Mouse (Mus musculus) embryonic facial prominence, embryonic 13.5 days (tissue): ENCODE data around the gene Fas. TPM values are rescaled to one million over a fixed set of nuclear protein-coding genes. Genes with fewer than 3 reads are reported as not detected.
A peak's percentile ranks its signal among the peaks of the same experiment; 100 is the strongest.

Experiments used
- ATAC-seq: fragments of 200-750 bp; cut with Nextera tagmentation; 2 replicates; pipeline ENCODE4 v1.8.0; 2017; ENCODE audit warnings: low read depth; ENCODE audit not compliant: insufficient number of reproducible peaks, insufficient read depth, low FRiP score, low TSS enrichment
- H3K27ac ChIP-seq: fragments of 300-500 bp; sonication (generic); 2 replicates; pipeline ENCODE4 v1.5.1; 2015; ENCODE audit warnings: moderate library complexity, mild to moderate bottlenecking, inconsistent platforms
- H3K27me3 ChIP-seq: fragments of 300-500 bp; sonication (generic); 2 replicates; pipeline ENCODE4 v1.6.1; 2015; ENCODE audit warnings: mild to moderate bottlenecking, inconsistent platforms
- H3K36me3 ChIP-seq: fragments of 300-500 bp; sonication (generic); 2 replicates; pipeline ENCODE4 v1.6.1; 2015; ENCODE audit warnings: mild to moderate bottlenecking, inconsistent platforms
- H3K4me1 ChIP-seq: fragments of 300-500 bp; sonication (generic); 2 replicates; pipeline ENCODE4 v1.6.1; 2015; ENCODE audit warnings: inconsistent platforms
- H3K4me2 ChIP-seq: fragments of 300-500 bp; sonication (generic); 2 replicates; pipeline ENCODE4 v1.6.1; 2015; ENCODE audit warnings: moderate library complexity, mild to moderate bottlenecking, inconsistent platforms
- H3K4me3 ChIP-seq: fragments of 300-500 bp; sonication (generic); 2 replicates; pipeline ENCODE4 v1.5.1; 2015; ENCODE audit warnings: mild to moderate bottlenecking, inconsistent platforms
- H3K9ac ChIP-seq: fragments of 300-500 bp; sonication (generic); 2 replicates; pipeline ENCODE4 v1.6.1; 2015; ENCODE audit warnings: mild to moderate bottlenecking, inconsistent platforms
- H3K9me3 ChIP-seq: fragments of 300-500 bp; sonication (generic); 2 replicates; pipeline ENCODE4 v1.6.1; 2016; ENCODE audit warnings: inconsistent platforms
- WGBS: fragments of 180-500 bp; shearing (Covaris S2); methylation state at CpG from one replicate; pipeline ENCODE4 v1.1.7; 2015; ENCODE audit warnings: mixed read lengths; 5-methylcytosine and 5-hydroxymethylcytosine counted together
- polyA plus RNA-seq: library from polyadenylated mRNA; unstranded; fragments of >200 nt; fragmentation: Nextera tagmentation; extraction: Ambion mirVana; gene quantifications from 2 replicates; pipeline ENCODE4 v1.2.1, GENCODE M21; 2015

Fas gene
- polyA plus RNA-seq, 1 experiment from 2014 or later: 6.2 TPM

GRCm38 (mm10) chr19:34287221-34287620, 3.2 kb upstream of the Fas start:
- Histone ChIP-seq H3K4me2 (no peak overlapping the region), H3K4me1 (peaks cover 13% of the 10 kb centered on the region), H3K36me3 (no peaks in the 10 kb centered on the region), H3K9ac (no peak overlapping the region), H3K4me3 (no peak overlapping the region), H3K27me3 (no peaks in the 10 kb centered on the region), H3K27ac (no peak overlapping the region), H3K9me3 (no peaks in the 10 kb centered on the region)
- no peak for ATAC-seq

- no peak overlapping the region for H3K4me2 ChIP-seq
- H3K4me3 ChIP-seq: no peak overlapping the region
- no peak overlapping the region for H3K9ac ChIP-seq
- no peaks in the 10 kb centered on the region for H3K9me3 ChIP-seq
- H3K27me3 ChIP-seq: peaks cover 6% of the 10 kb centered on the region; the same call in 1 of the 2 replicates
- H3K27ac ChIP-seq: no peak overlapping the region
- no peak for ATAC-seq
- H3K36me3 ChIP-seq: no peaks in the 10 kb centered on the region
- 75% methylated on average over 13 of the region's 13 CpGs for WGBS
- H3K4me1 ChIP-seq: peaks cover 13% of the 10 kb centered on the region
Observed at GRCm38 (mm10) chr19:34287656-34288415, 2.6 kb upstream of the Fas start.

GRCm38 (mm10) chr19:34288696-34289095, 1.8 kb upstream of the Fas start:
- Histone ChIP-seq H3K9ac (no peak overlapping the region), H3K4me1 (peaks cover 13% of the 10 kb centered on the region), H3K27ac (no peak overlapping the region), H3K4me3 (no peak overlapping the region), H3K27me3 (peaks cover 7% of the 10 kb centered on the region; the same call in 1 of the 2 replicates), H3K4me2 (no peak overlapping the region), H3K36me3 (no peaks in the 10 kb centered on the region), H3K9me3 (no peaks in the 10 kb centered on the region)
- WGBS: 97% methylated on average over 1 of the region's 1 CpGs
- no peak for ATAC-seq

- Histone ChIP-seq H3K36me3 (no peaks in the 10 kb centered on the region), H3K9me3 (no peaks in the 10 kb centered on the region), H3K4me1 (peaks cover 13% of the 10 kb centered on the region), H3K4me2 (peak overlapping the region; percentile 90), H3K9ac (peak overlapping the region; percentile 69), H3K27ac (no peak overlapping the region), H3K4me3 (peak overlapping the region; percentile 51), H3K27me3 (peaks cover 7% of the 10 kb centered on the region; the same call in 1 of the 2 replicates)
- WGBS: 8% methylated on average over 15 of the region's 15 CpGs
- no peak for ATAC-seq
Observed at GRCm38 (mm10) chr19:34290872-34291341, 441 bp downstream of the Fas start.

GRCm38 (mm10) chr19:34291379-34291778, 913 bp downstream of the Fas start:
- 47% methylated on average over 8 of the region's 8 CpGs for WGBS
- H3K9me3 ChIP-seq: no peaks in the 10 kb centered on the region
- H3K4me1 ChIP-seq: peaks cover 13% of the 10 kb centered on the region
- H3K4me2 ChIP-seq: peak overlapping the region; percentile 90
- no peaks in the 10 kb centered on the region for H3K36me3 ChIP-seq
- peak overlapping the region; percentile 69; the same call in 1 of the 2 replicates for H3K9ac ChIP-seq
- peak overlapping the region; percentile 51 for H3K4me3 ChIP-seq
- H3K27me3 ChIP-seq: peaks cover 7% of the 10 kb centered on the region; the same call in 1 of the 2 replicates
- no peak for ATAC-seq
- H3K27ac ChIP-seq: no peak overlapping the region

GRCm38 (mm10) chr19:34291956-34292355, 1.5 kb downstream of the Fas start:
- 80% methylated on average over 5 of the region's 5 CpGs for WGBS
- Histone ChIP-seq H3K9me3 (no peaks in the 10 kb centered on the region), H3K9ac (no peak overlapping the region), H3K36me3 (no peaks in the 10 kb centered on the region), H3K4me3 (no peak overlapping the region), H3K4me1 (peaks cover 13% of the 10 kb centered on the region), H3K27me3 (peaks cover 7% of the 10 kb centered on the region; the same call in 1 of the 2 replicates), H3K4me2 (no peak overlapping the region), H3K27ac (no peak overlapping the region)
- no peak for ATAC-seq

- Histone ChIP-seq H3K27ac (no peak overlapping the region), H3K4me2 (no peak overlapping the region), H3K4me1 (peaks cover 13% of the 10 kb centered on the region), H3K36me3 (no peaks in the 10 kb centered on the region), H3K9me3 (no peaks in the 10 kb centered on the region), H3K27me3 (peaks cover 7% of the 10 kb centered on the region; the same call in 1 of the 2 replicates), H3K9ac (no peak overlapping the region), H3K4me3 (no peak overlapping the region)
- no peak for ATAC-seq
- WGBS: 81% methylated on average over 2 of the region's 2 CpGs
Observed at GRCm38 (mm10) chr19:34292701-34293100, 2.2 kb downstream of the Fas start.

GRCm38 (mm10) chr19:34293376-34293947, 3.0 kb downstream of the Fas start:
- H3K36me3 ChIP-seq: no peaks in the 10 kb centered on the region
- 76% methylated on average over 3 of the region's 3 CpGs for WGBS
- H3K4me2 ChIP-seq: no peak overlapping the region
- no peaks in the 10 kb centered on the region for H3K9me3 ChIP-seq
- peaks cover 7% of the 10 kb centered on the region; the same call in 1 of the 2 replicates for H3K27me3 ChIP-seq
- H3K27ac ChIP-seq: no peak overlapping the region
- H3K4me1 ChIP-seq: peaks cover 13% of the 10 kb centered on the region
- no peak for ATAC-seq
- no peak overlapping the region for H3K9ac ChIP-seq
- no peak overlapping the region for H3K4me3 ChIP-seq

- peaks cover 7% of the 10 kb centered on the region; the same call in 1 of the 2 replicates for H3K27me3 ChIP-seq
- WGBS: 69% methylated on average over 6 of the region's 6 CpGs
- H3K27ac ChIP-seq: no peak overlapping the region
- H3K4me2 ChIP-seq: no peak overlapping the region
- H3K36me3 ChIP-seq: no peaks in the 10 kb centered on the region
- no peaks in the 10 kb centered on the region for H3K9me3 ChIP-seq
- H3K4me3 ChIP-seq: no peak overlapping the region
- ATAC-seq: no peak
- H3K4me1 ChIP-seq: peaks cover 7% of the 10 kb centered on the region
- no peak overlapping the region for H3K9ac ChIP-seq
Observed at GRCm38 (mm10) chr19:34295442-34295841, 5.0 kb downstream of the Fas start.

GRCm38 (mm10) chr19:34298531-34298930, 8.1 kb downstream of the Fas start:
- no peaks in the 10 kb centered on the region for H3K4me1 ChIP-seq
- ATAC-seq: no peak
- WGBS: 95% methylated on average over 1 of the region's 1 CpGs
- H3K9ac ChIP-seq: no peak overlapping the region
- no peak overlapping the region for H3K4me3 ChIP-seq
- no peaks in the 10 kb centered on the region for H3K36me3 ChIP-seq
- H3K4me2 ChIP-seq: no peak overlapping the region
- no peaks in the 10 kb centered on the region for H3K9me3 ChIP-seq
- H3K27me3 ChIP-seq: no peaks in the 10 kb centered on the region
- H3K27ac ChIP-seq: no peak overlapping the region

GRCm38 (mm10) chr19:34299229-34299628, 8.8 kb downstream of the Fas start:
- whole genome bisulfite sequencing: 66% methylated on average over 4 of the region's 4 CpGs
- H3K9ac ChIP-seq: no peak overlapping the region
- H3K36me3 ChIP-seq: no peaks in the 10 kb centered on the region
- no peaks in the 10 kb centered on the region for H3K4me1 ChIP-seq
- H3K4me2 ChIP-seq: no peak overlapping the region
- no peak overlapping the region for H3K4me3 ChIP-seq
- no peaks in the 10 kb centered on the region for H3K27me3 ChIP-seq
- no peaks in the 10 kb centered on the region for H3K9me3 ChIP-seq
- no peak for ATAC-seq
- no peak overlapping the region for H3K27ac ChIP-seq

- Histone ChIP-seq H3K9me3 (no peaks in the 10 kb centered on the region), H3K36me3 (no peaks in the 10 kb centered on the region), H3K27ac (no peak overlapping the region), H3K4me3 (no peak overlapping the region), H3K9ac (no peak overlapping the region), H3K4me2 (no peak overlapping the region), H3K4me1 (no peaks in the 10 kb centered on the region), H3K27me3 (no peaks in the 10 kb centered on the region)
- 80% methylated on average over 2 of the region's 2 CpGs for WGBS
- no peak for ATAC-seq
Observed at GRCm38 (mm10) chr19:34300430-34300829, 10.0 kb downstream of the Fas start.
